Mouse (Mus musculus) left cerebral cortex, postnatal 36 days (tissue): ENCODE data around the gene Olfr678. TPM values are rescaled to one million over a fixed set of nuclear protein-coding genes. Genes with fewer than 3 reads are reported as not detected.
"Not testable (repeated sequence)": the region's sequence is repeated elsewhere in the genome, so short reads cannot be mapped to it uniquely, and the experiment has no call there.

Source experiments
- DNase-seq, 2 experiments: peaks; one replicate each; pipeline ENCODE4 v3.0.0; 2021 to 2022; ENCODE audit warnings: low spot score in 2 of 2, mixed read lengths in 1 of 2
- intact Hi-C: fragments of 180-260 bp; cut with DNase I; formaldehyde crosslinking; loops from one replicate; pipeline ENCODE4 v1.15.1; 2025
- total RNA-seq, 2 experiments: library from RNA; stranded (reverse); gene quantifications; 2 replicates each; pipeline ENCODE4 v1.2.3; 2021

The Olfr678 gene
- total RNA-seq: not detected

DNA sequence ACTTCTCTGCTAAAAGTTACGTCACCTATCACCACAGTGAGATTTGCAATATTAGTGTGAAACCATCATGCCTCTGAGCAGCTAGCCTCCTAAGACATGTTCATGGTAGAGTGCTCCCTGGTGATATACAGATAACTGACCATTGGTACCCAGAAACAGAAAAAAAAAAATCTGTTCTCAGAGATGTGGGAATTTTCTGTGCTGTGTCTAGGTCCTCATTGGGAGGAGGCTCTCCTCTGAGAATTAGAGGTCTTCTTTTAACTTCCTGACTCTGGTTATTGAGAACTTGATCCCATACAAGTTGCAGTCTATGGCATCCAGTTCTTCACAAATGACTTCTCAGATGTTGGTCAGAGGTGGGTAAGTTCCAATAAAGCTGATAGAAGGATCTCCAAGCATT, at the start of gene Olfr678:
Gene Olfr678, plus strand, starts transcription at position 301 of the 400 bp plus-strand sequence.
- no peak for DNase-seq
- intact Hi-C loops: no loop called here

DNA sequence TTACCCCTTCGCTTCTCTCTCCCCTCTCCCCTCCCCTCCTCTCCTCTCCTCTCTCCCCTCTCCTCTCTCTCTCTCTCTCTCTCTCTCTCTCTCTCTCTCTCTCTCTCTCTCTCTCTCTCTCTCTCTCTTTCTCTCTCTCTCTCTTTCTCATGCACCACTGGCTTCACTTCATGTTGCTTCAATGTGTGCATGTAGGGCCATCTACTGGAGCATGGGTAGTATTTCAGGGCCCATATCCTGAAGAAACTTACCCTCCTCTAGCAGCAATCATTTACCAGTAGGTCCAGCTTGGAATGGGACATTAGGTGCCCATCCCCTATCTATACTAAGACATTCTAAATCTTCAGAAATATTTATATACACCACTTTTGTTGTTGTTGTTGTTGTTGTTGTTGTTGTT, 41.7 kb upstream of the Olfr678 start:
- intact Hi-C loops: no loop called here
- no peak for DNase-seq

GRCm38 (mm10) chr7:105028360-105028759, 35.9 kb upstream of the Olfr678 start, which contains the start of gene Olfr675:
Gene Olfr675 (minus strand): TSS chr7:105028460.
- intact Hi-C loops: no loop called here
- DNase-seq: no peak

DNA sequence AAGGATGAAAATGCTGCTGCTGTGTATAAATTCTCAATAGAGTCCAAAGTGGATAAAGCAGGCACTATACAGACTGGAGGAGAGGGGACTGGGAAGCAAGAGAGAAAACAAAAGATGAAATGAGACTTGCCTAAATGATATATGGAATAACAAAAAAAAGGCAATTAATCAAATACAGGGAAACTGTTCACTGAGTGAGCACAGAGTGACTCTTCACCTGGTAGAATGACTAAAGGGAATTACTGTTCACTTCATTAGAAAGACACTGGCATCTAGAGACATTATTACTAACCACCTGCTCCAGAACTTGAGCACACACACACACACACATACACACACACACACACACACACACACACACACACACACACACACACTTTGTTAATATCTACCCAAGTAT, 31.9 kb upstream of the Olfr678 start, which contains the start of gene Olfr676:
Gene Olfr676, plus strand, starts transcription at position 301 of the 400 bp plus-strand sequence.
- intact Hi-C loops: no loop called here
- DNase-seq: no peak

DNA sequence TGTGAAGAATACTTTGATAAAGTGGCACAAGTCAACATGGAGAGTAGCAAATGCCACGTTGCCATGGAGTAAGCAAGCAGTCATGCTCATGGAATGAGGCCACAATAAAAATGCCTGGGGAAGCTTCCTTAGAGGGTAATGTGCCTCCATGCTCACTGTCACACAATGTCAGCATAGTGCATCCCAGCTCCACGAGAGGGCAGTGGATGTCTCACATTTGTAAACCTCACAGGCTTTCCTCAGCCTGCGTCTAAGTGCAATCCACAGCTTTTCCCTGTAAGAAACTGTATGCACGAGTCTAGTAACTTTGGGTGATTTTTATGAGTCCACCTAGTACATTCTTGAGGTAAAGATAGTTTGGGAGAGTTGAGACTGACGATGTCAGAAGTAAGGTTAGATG, 30.4 kb upstream of the Olfr678 start:
- intact Hi-C loops, DNase-seq: not testable (repeated sequence)

DNA sequence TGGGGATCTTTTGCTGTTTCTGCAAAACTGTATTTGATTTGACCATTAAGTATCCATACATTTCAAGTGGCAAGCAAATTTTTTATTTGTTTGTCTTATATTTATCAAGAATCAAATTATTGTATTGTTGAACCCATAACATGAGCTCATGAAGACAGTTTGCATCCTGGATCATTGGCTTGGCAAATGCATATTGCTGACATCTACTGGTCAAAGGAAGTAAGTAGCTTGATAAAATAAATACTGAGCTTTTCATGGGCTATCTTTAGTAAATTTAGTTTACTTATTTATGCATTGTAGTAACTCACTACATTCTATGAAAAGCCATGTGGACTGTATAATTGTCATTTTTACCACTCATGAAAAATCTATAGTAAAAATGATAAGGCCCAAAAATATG, 5.3 kb upstream of the Olfr678 start:
- DNase-seq: no peak
- intact Hi-C loops: no loop called here

DNA sequence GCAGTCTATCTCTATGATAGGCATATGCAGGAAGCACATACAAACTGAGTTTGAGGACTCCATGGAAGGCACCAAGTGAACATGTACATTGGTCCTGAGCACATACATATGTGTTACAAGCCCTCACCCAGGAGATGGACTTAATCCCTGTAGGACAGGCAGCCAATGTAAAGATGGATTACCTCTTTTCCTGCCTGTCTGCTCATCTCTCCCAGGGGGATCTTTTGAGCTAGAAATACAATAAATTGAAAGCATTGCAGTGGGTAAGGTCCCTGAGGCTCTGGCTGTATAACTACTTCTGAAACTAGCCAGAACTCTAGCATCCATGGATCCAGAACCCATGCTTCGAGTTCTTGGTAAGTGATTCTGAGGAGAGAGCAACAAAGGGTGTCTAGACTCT, 16.6 kb downstream of the Olfr678 start, which contains the start of gene Olfr679:
Gene Olfr679, plus strand, starts transcription at position 301 of the 400 bp plus-strand sequence.
- intact Hi-C loops: no loop called here
- no peak for DNase-seq

- not testable (repeated sequence) for DNase-seq
Observed at GRCm38 (mm10) chr7:105092717-105093116, 28.4 kb downstream of the Olfr678 start, which contains the start of gene Olfr680-ps1. Gene Olfr680-ps1 (minus strand): TSS chr7:105092817.

GRCm38 (mm10) chr7:105116536-105116935, 52.3 kb downstream of the Olfr678 start, which contains the start of gene Olfr681:
Gene Olfr681 (plus strand): TSS chr7:105116836.
- intact Hi-C loops: no loop called here
- DNase-seq: no peak

More at GRCm38 (mm10) chr7:105092717-105093116, 28.4 kb downstream of the Olfr678 start, which contains the start of gene Olfr680-ps1:
- intact Hi-C loops: not testable (repeated sequence)

Other genes with a start within 250 kb of the Olfr678 start
- gene Usp17lb, start 221.9 kb upstream of the Olfr678 start, total RNA-seq: not detected
- gene Usp17la, start 207.5 kb upstream of the Olfr678 start, total RNA-seq: not detected
- not detected for gene Olfr665, start 186.4 kb upstream of the Olfr678 start, total RNA-seq
- not detected for gene Olfr666, start 168.5 kb upstream of the Olfr678 start, total RNA-seq
- not detected for gene Olfr667, start 143.0 kb upstream of the Olfr678 start, total RNA-seq
- gene Olfr668, start 136.4 kb upstream of the Olfr678 start, total RNA-seq: not detected
- gene Olfr669, start 130.2 kb upstream of the Olfr678 start, total RNA-seq: not detected
- gene Olfr670, start 101.9 kb upstream of the Olfr678 start, total RNA-seq: not detected
- gene Olfr671, start 85.3 kb upstream of the Olfr678 start, total RNA-seq: not detected
- gene Olfr672, start 62.4 kb upstream of the Olfr678 start, total RNA-seq: not detected
- not detected for gene Olfr675, start 36.0 kb upstream of the Olfr678 start, total RNA-seq
- not detected for gene Olfr676, start 31.8 kb upstream of the Olfr678 start, total RNA-seq
- gene Olfr677, start 13.1 kb upstream of the Olfr678 start, total RNA-seq: not detected
- not detected for gene Olfr679, start 16.7 kb downstream of the Olfr678 start, total RNA-seq
- gene Olfr680-ps1, start 28.3 kb downstream of the Olfr678 start, total RNA-seq: not detected
- not detected for gene Olfr681, start 52.4 kb downstream of the Olfr678 start, total RNA-seq
- gene Olfr683, start 82.5 kb downstream of the Olfr678 start, total RNA-seq: not detected
- gene Olfr684, start 99.2 kb downstream of the Olfr678 start, total RNA-seq: not detected
- not detected for gene Olfr685, start 121.5 kb downstream of the Olfr678 start, total RNA-seq
- not detected for gene Olfr686, start 143.0 kb downstream of the Olfr678 start, total RNA-seq
- gene Olfr688, start 223.6 kb downstream of the Olfr678 start, total RNA-seq: not detected
- not detected for gene Olfr689, start 246.7 kb downstream of the Olfr678 start, total RNA-seq